Mouse (Mus musculus) bone marrow macrophage, adult 2 months (primary cell): Measurements from ENCODE around the gene March10.

Source experiments
- CTCF ChIP-seq: IDR thresholded peaks from 2 replicates; pipeline ENCODE4 v1.5.1; 2012; ENCODE audit warnings: low read depth, mild to moderate bottlenecking, low read length, moderate library complexity
- POLR2A ChIP-seq: IDR thresholded peaks from 2 replicates; pipeline ENCODE4 v1.6.1; 2012; ENCODE audit warnings: mild to moderate bottlenecking, low read depth, low read length, borderline replicate concordance

GRCm38 (mm10) chr11:105459900-105460299 lies 3.4 kb upstream of the March10 start:
- no peak for TF ChIP-seq POLR2A
- TF ChIP-seq CTCF: no peak
